Mouse (Mus musculus) spleen, adult 2 months (tissue): Measurements from ENCODE around the gene Dusp11.

Experiments used
- CTCF ChIP-seq: fragments of 200-500 bp; IDR thresholded peaks from 2 replicates; pipeline ENCODE4 v1.5.1; 2011; ENCODE audit warnings: mild to moderate bottlenecking, inconsistent platforms; ENCODE audit not compliant: insufficient read depth, insufficient read length, insufficient replicate concordance; ENCODE audit errors: extremely low read depth
- POLR2A ChIP-seq: fragments of 200-500 bp; IDR thresholded peaks from 2 replicates; pipeline ENCODE4 v1.6.1; 2011; ENCODE audit warnings: low read depth, low read length, inconsistent platforms

DNA sequence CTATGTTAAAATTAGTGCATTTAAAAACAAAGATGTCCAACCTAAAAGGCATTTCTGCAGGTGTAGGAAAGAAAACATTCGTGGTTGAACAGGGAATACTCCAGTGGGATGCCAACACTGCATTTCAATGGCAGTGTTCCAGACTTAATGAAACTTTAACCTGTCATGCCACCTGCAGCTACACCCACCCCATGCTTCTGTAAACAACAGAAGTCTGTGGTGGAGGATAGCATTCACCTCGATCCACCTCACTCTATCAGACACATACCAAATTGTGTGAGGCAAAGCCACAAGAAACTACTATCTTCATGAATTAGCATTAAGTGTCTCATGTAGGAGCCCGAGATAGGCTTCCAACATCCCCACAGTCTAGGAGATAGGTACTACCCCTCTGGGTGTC, 53.1 kb downstream of the Dusp11 start:
- TF ChIP-seq POLR2A (no peak), CTCF (no peak)
